Mouse (Mus musculus) macrophage (primary cell): ENCODE measurements around the gene Osbpl10. TPM values are rescaled to one million over a fixed set of nuclear protein-coding genes. Genes with fewer than 3 reads are reported as not detected.
"Not testable (repeated sequence)": the region's sequence is repeated elsewhere in the genome, so short reads cannot be mapped to it uniquely, and the experiment has no call there.

Source experiments
- H3K27ac ChIP-seq: fragments of 350-480 bp; formaldehyde crosslinking; 2 replicates; pipeline ENCODE4 v1.9.0; 2021
- H3K36me3 ChIP-seq: fragments of 350-480 bp; formaldehyde crosslinking; 2 replicates; pipeline ENCODE4 v1.9.0; 2021; ENCODE audit errors: inconsistent target
- H3K4me3 ChIP-seq: fragments of 350-480 bp; formaldehyde crosslinking; 2 replicates; pipeline ENCODE4 v1.9.0; 2021; ENCODE audit errors: inconsistent target
- H3K79me2 ChIP-seq: fragments of 350-480 bp; formaldehyde crosslinking; 2 replicates; pipeline ENCODE4 v1.9.0; 2021; ENCODE audit errors: inconsistent target
- WGBS: methylation state at CpG from one replicate; pipeline ENCODE4 v1.1.7; 2026; ENCODE audit warnings: inconsistent platforms; ENCODE audit not compliant: missing documents; 5-methylcytosine and 5-hydroxymethylcytosine counted together
- polyA plus RNA-seq: library from polyadenylated mRNA; stranded (reverse); fragments of 250-400 nt; gene quantifications from 3 replicates; pipeline ENCODE4 v1.2.4, GENCODE M21; 2018; ENCODE audit warnings: inconsistent platforms

Gene Osbpl10
- polyA plus RNA-seq, 1 experiment from 2014 or later: not detected

DNA sequence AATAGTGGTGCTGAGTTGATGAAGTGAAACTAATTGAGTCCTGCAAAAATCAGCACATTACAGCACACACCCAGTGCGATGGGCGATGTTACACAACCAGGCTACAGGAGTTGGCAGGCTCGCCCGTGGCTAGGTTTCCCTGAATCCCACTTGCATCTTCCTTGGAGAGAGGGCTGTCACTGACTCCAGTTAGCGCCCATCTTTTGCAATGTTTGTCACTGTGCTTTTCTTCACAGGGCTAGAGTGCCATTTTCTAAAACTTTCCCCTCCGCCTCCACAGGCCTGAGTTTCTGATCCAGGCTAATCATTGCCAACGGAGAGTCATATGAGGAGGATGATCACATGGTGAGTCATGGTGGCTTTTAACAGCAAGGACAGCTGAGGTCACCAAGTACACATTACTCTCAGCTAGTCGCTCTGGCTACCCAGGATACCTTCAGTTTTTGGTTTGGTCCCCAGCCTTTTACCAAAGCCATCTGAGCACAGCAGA is 258.0 kb downstream of the Osbpl10 start:
- Histone ChIP-seq H3K27ac (peak overlapping the region; percentile 93), H3K36me3 (0 out of 2 replicates have a peak, but pooled peaks cover 5% of the 10 kb centered on the region), H3K4me3 (no peak overlapping the region), H3K79me2 (no peaks in the 10 kb centered on the region)
- 32% methylated on average over 8 of the region's 8 CpGs for WGBS

DNA sequence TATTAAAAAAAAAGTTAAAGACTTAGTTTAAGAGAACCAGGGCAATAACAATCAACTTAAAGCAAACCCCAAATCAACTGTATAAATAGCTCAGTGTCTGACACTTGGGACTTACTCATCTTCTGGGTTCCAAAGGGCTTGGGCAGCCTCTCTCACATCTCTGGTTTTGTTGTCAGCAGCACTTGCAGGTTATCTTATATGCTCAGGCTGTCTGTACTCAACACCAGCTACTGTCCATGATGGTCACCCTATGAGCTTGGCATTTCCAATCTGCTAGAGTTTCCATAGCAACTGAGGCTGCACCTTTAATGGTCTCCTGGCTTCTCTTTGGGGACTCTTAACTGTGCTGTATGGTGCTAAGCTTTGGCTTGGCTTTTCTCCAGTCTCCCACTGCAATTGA is 259.6 kb downstream of the Osbpl10 start:
- no peak overlapping the region for H3K27ac ChIP-seq
- 0 out of 2 replicates have a peak, but pooled peaks cover 18% of the 10 kb centered on the region for H3K36me3 ChIP-seq
- no peak overlapping the region for H3K4me3 ChIP-seq
- no peaks in the 10 kb centered on the region for H3K79me2 ChIP-seq

- Histone ChIP-seq H3K27ac (no peak overlapping the region), H3K36me3 (peaks cover 35% of the 10 kb centered on the region), H3K79me2 (no peaks in the 10 kb centered on the region), H3K4me3 (no peak overlapping the region)
- 89% methylated on average over 5 of the region's 5 CpGs for WGBS
Observed at GRCm38 (mm10) chr9:115239861-115240260, 261.5 kb downstream of the Osbpl10 start.

- no peak overlapping the region for H3K27ac ChIP-seq
- H3K4me3 ChIP-seq: no peak overlapping the region
- over 99% methylated on average over 6 of the region's 6 CpGs for WGBS
- H3K79me2 ChIP-seq: no peaks in the 10 kb centered on the region
- H3K36me3 ChIP-seq: peaks cover 59% of the 10 kb centered on the region
Observed at GRCm38 (mm10) chr9:115243630-115244029, 265.3 kb downstream of the Osbpl10 start.

- no peaks in the 10 kb centered on the region for H3K79me2 ChIP-seq
- 88% methylated on average over 6 of the region's 6 CpGs for WGBS
- H3K36me3 ChIP-seq: peaks cover 72% of the 10 kb centered on the region
- H3K4me3 ChIP-seq: no peak overlapping the region
- no peak overlapping the region for H3K27ac ChIP-seq
Observed at GRCm38 (mm10) chr9:115245092-115245491, 266.7 kb downstream of the Osbpl10 start.

- Histone ChIP-seq H3K27ac (no peak overlapping the region), H3K36me3 (peaks cover 74% of the 10 kb centered on the region), H3K4me3 (no peak overlapping the region), H3K79me2 (no peaks in the 10 kb centered on the region)
- WGBS: 83% methylated on average over 5 of the region's 5 CpGs
Observed at GRCm38 (mm10) chr9:115249145-115249544, 270.8 kb downstream of the Osbpl10 start.

- H3K36me3 ChIP-seq: peaks cover 38% of the 10 kb centered on the region
- no peak overlapping the region for H3K4me3 ChIP-seq
- H3K27ac ChIP-seq: no peak overlapping the region
- WGBS: 91% methylated on average over 6 of the region's 6 CpGs
- peaks cover 32% of the 10 kb centered on the region; the same call in 1 of the 2 replicates for H3K79me2 ChIP-seq
Observed at GRCm38 (mm10) chr9:115257733-115258286, 279.4 kb downstream of the Osbpl10 start.

DNA sequence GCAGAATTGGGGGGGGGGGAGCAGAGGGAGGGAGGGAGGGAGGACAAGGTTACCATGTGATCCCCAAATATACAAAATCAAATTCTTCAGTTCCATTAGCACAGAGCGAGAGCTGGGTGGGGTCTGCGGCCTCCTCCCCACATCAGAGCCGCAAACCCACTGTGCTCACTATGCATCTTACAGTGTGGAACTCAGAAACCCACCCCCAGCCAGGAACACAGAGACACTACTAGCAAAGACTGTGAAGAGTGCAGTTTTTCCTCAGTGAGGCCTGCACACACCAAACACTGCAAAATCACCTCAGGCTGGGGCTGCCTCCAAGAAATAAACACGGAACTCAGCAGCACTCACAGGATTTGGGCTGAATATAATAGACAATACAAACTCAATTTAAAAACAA is 281.5 kb downstream of the Osbpl10 start:
- H3K79me2 ChIP-seq: peaks cover 32% of the 10 kb centered on the region; the same call in 1 of the 2 replicates
- no peak overlapping the region for H3K27ac ChIP-seq
- H3K4me3 ChIP-seq: no peak overlapping the region
- peaks cover 26% of the 10 kb centered on the region for H3K36me3 ChIP-seq
- 97% methylated on average over 4 of the region's 4 CpGs for WGBS

- Histone ChIP-seq H3K36me3 (peaks cover 26% of the 10 kb centered on the region), H3K79me2 (peaks cover 32% of the 10 kb centered on the region; the same call in 1 of the 2 replicates), H3K4me3 (no peak overlapping the region), H3K27ac (no peak overlapping the region)
- WGBS: 97% methylated on average over 7 of the region's 7 CpGs
Observed at GRCm38 (mm10) chr9:115260464-115260863, 282.1 kb downstream of the Osbpl10 start.

GRCm38 (mm10) chr9:115261456-115261855 is 283.1 kb downstream of the Osbpl10 start:
- 56% methylated on average over 8 of the region's 8 CpGs for WGBS
- peaks cover 32% of the 10 kb centered on the region; the same call in 1 of the 2 replicates for H3K79me2 ChIP-seq
- H3K27ac ChIP-seq: no peak overlapping the region
- peaks cover 19% of the 10 kb centered on the region for H3K36me3 ChIP-seq
- H3K4me3 ChIP-seq: no peak overlapping the region

- Histone ChIP-seq H3K4me3 (no peak overlapping the region), H3K79me2 (peaks cover 32% of the 10 kb centered on the region; the same call in 1 of the 2 replicates), H3K27ac (no peak overlapping the region), H3K36me3 (peaks cover 15% of the 10 kb centered on the region)
- 89% methylated on average over 5 of the region's 5 CpGs for WGBS
Observed at GRCm38 (mm10) chr9:115261896-115262295, 283.5 kb downstream of the Osbpl10 start.

GRCm38 (mm10) chr9:115271556-115271955 is 293.2 kb downstream of the Osbpl10 start:
- Histone ChIP-seq H3K27ac (no peak overlapping the region), H3K79me2 (peaks cover 24% of the 10 kb centered on the region; the same call in 1 of the 2 replicates), H3K4me3 (no peak overlapping the region), H3K36me3 (peaks cover 16% of the 10 kb centered on the region; the same call in 1 of the 2 replicates)
- WGBS: 88% methylated on average over 3 of the region's 3 CpGs

DNA sequence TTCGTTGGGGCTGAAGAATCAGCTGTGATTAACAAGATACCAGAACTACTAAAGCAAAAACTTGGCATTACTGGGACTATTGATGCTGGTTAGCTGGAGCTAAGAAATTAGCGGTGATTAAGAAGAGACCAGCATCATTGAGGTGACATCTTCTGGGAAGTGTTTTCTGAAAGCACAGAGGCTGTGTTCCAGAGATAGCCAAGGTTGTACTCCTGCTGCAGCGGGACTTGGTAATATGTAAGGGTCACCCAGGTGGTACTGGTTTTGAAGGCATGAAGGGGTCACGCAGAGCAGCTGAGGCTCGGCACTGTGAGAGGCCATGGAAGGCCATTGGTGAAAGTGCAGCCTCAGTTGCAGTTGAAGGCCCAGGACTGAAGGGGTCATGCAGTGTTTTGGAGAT is 294.1 kb downstream of the Osbpl10 start:
- not testable (repeated sequence) for H3K27ac ChIP-seq, H3K4me3 ChIP-seq
- peaks cover 24% of the 10 kb centered on the region; the same call in 1 of the 2 replicates for H3K79me2 ChIP-seq
- WGBS: 90% methylated on average over 1 of the region's 5 CpGs
- H3K36me3 ChIP-seq: peaks cover 20% of the 10 kb centered on the region; the same call in 1 of the 2 replicates

DNA sequence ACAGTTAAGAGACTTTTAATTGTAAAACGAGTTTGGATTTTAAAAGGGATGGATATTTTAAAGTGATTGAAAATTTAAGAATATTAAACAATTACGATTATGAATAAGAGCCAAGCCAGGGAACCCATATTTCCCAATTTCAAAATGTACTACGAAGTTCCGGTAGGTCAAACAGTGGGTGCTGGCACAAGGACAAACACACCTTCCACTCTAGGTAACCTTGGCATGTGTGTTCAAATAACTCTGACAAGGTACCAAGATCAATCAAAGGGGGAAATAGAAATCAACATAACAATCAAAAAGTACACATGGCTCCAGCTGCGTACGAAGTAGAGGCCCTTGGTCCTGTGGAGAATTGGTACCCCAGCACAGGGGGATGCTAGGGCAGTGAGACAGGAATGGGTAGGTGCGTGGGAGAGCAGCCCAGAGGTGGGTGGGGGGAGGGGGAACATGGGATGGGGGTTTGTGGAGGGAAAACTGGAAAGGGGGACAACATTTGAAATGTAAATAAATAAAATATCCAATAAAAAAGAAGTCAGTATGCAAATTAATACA is 294.8 kb downstream of the Osbpl10 start:
- peaks cover 22% of the 10 kb centered on the region; the same call in 1 of the 2 replicates for H3K79me2 ChIP-seq
- 93% methylated on average over 7 of the region's 7 CpGs for WGBS
- H3K27ac ChIP-seq: no peak overlapping the region
- no peak overlapping the region for H3K4me3 ChIP-seq
- H3K36me3 ChIP-seq: peaks cover 20% of the 10 kb centered on the region; the same call in 1 of the 2 replicates

GRCm38 (mm10) chr9:115274806-115275205 is 296.4 kb downstream of the Osbpl10 start:
- H3K79me2 ChIP-seq: peaks cover 35% of the 10 kb centered on the region; the same call in 1 of the 2 replicates
- no peak overlapping the region for H3K27ac ChIP-seq
- peaks cover 30% of the 10 kb centered on the region; the same call in 1 of the 2 replicates for H3K36me3 ChIP-seq
- 91% methylated on average over 6 of the region's 6 CpGs for WGBS
- H3K4me3 ChIP-seq: no peak overlapping the region
